Mouse (Mus musculus) embryonic fibroblast, embryonic 13.5 days (primary cell): ENCODE measurements around the gene Gnat2. TPM values are rescaled to one million over a fixed set of nuclear protein-coding genes. Genes with fewer than 3 reads are reported as not detected.

Experiments
- H3K27ac ChIP-seq: 2 replicates; pipeline ENCODE4 v1.5.1; 2012; ENCODE audit warnings: low read length, control low read depth, inconsistent platforms; ENCODE audit not compliant: insufficient read depth
- H3K4me1 ChIP-seq: 2 replicates; pipeline ENCODE4 v1.6.1; 2011; ENCODE audit warnings: low read length; ENCODE audit not compliant: control insufficient read depth, insufficient read depth
- H3K4me3 ChIP-seq: 2 replicates; pipeline ENCODE4 v1.5.1; 2011; ENCODE audit warnings: mild to moderate bottlenecking, control low read depth, low read length; ENCODE audit not compliant: insufficient read depth
- CTCF ChIP-seq: IDR thresholded peaks from 2 replicates; pipeline ENCODE4 v1.5.1; 2011; ENCODE audit warnings: mild to moderate bottlenecking, control low read depth, low read length, moderate library complexity, borderline replicate concordance; ENCODE audit not compliant: insufficient read depth
- POLR2A ChIP-seq: IDR thresholded peaks from 2 replicates; pipeline ENCODE4 v1.6.1; 2011; ENCODE audit warnings: low read depth, mild to moderate bottlenecking, control low read depth, low read length, moderate library complexity
- polyA plus RNA-seq: library from polyadenylated mRNA; stranded (reverse); fragments of >200 nt; gene quantifications from 2 replicates; pipeline ENCODE4 v1.2.4, GENCODE M21; 2011; ENCODE audit warnings: low read depth; ENCODE audit not compliant: missing spikeins, insufficient read length

Gene Gnat2
- polyA plus RNA-seq, 1 experiment = 1.0 TPM

- Histone ChIP-seq H3K4me3 (peak overlapping the region; percentile 79), H3K4me1 (peaks cover 19% of the 10 kb centered on the region), H3K27ac (peak overlapping the region; percentile 65)
- no peak; the same call in 1 of the 2 replicates for TF ChIP-seq POLR2A
- TF ChIP-seq CTCF = no peak
These were observed 7.8 kb upstream of the Gnat2 start for GRCm38 (mm10) chr3:108084767-108085270.

DNA sequence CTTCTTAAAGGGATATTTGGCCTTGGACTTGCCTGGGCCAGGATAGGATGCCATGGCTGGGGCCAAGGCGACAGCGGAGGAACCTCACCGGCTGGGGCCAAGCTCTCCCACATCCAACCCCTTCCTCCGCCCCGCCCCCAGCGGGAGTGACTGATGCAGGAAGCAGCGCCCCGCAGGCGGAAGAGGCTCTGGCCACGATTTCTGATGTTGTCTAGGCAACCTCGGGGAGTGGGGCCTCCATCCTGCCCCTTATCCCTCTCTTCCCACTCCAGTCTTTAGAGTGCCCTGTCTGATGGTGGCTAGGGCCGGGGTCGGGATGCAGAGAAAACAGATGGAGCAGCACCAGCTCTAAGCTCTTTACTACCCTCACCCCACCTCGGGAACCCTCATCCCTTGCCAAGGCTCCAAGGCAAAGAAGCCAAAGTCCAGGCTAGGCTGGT lies 7.3 kb upstream of the Gnat2 start:
- H3K27ac ChIP-seq = peak overlapping the region; percentile 95
- H3K4me1 ChIP-seq = peaks cover 19% of the 10 kb centered on the region
- TF ChIP-seq POLR2A = peak; percentile 76
- no peak for TF ChIP-seq CTCF
- H3K4me3 ChIP-seq = peak overlapping the region; percentile 79

GRCm38 (mm10) chr3:108085721-108086469 lies 6.7 kb upstream of the Gnat2 start:
- peaks cover 19% of the 10 kb centered on the region for H3K4me1 ChIP-seq

DNA sequence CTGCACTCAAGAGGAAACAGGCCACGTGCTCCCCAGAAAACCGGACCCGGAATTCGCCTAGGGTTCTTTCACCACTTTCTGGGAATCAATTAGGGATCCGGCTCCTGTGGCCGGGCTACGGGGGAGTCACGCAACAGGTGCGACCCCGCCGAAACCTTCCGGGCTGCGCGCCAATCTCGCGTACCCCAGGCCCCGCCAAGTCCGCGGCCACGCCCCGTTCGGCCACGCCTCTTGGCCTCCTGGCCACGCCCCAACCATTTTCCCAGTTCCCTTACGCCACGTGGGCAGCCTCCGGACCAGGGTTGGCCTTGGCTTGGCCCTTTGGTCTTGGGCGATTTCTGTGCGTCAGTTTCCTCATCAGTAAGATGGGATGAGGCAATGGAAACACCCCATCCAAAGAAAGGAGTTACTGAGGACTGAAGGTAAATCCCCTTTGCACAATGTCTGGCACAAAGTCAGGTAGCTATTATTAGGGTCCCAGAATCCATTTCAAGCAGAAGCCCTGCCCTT lies 6.1 kb upstream of the Gnat2 start, which contains the start of gene Ampd2:
Gene Ampd2, minus strand, starts transcription at position 182 of the 510 bp plus-strand sequence.
- peaks cover 19% of the 10 kb centered on the region for H3K4me1 ChIP-seq
- no peak for TF ChIP-seq CTCF
- peak; percentile 64 for TF ChIP-seq POLR2A
- H3K27ac ChIP-seq = peak within 1 kb of the TSS; percentile 95
- peak within 1 kb of the TSS; percentile 79 for H3K4me3 ChIP-seq

More at GRCm38 (mm10) chr3:108085721-108086469, 6.7 kb upstream of the Gnat2 start:
- H3K27ac ChIP-seq = peak overlapping the region; percentile 95
- H3K4me3 ChIP-seq = peak overlapping the region; percentile 79
- TF ChIP-seq CTCF (no peak), POLR2A (peak; percentile 83)

DNA sequence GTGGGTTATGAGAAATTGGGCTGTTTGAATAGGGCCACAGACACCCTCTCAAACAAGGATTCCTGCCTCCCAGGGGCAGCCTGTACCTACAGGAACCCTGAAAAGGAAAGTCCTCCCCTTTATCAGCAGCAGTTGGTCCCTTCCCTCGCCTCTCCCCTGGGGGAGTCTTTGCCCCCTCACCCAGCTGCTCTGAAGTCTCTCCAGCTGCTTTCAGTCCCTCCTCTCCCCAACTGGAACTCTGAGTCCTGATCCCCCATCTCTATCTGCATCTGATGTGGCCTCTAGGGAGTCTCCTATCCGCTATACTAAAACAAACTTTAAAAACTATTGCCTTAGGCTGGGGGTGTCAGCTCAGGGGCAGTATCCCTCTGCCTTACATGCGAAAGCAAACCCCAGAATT lies 5.3 kb upstream of the Gnat2 start:
- no peak for TF ChIP-seq CTCF
- TF ChIP-seq POLR2A = no peak
- Histone ChIP-seq H3K4me1 (peaks cover 19% of the 10 kb centered on the region), H3K27ac (peak overlapping the region; percentile 80), H3K4me3 (peak overlapping the region; percentile 79; the same call in 1 of the 2 replicates)

- TF ChIP-seq POLR2A = no peak; the same call in none of the 2 replicates
- no peak for TF ChIP-seq CTCF
- H3K27ac ChIP-seq = peak overlapping the region; percentile 88
- H3K4me3 ChIP-seq = no peak overlapping the region
- H3K4me1 ChIP-seq = peaks cover 15% of the 10 kb centered on the region
These were observed 3.7 kb upstream of the Gnat2 start for GRCm38 (mm10) chr3:108088842-108089380.

DNA sequence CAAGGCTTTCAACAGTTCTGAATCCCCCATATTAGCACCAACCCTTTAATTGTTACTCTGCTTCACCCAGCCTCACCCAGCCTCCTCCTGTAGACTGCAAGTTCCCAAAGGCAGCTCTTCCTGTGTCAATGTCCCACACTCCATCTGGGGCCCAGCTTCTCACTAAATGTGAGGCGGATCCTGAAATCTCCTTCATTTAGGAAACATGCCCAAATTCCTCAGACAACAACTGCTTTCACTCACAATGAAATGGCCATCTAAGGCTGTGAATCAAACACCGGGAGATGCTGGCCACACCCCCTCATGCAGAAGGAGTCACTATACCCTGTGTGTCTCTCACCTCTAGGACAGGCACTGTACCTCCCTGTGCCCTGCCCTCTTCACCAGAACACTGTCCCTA lies 2.7 kb upstream of the Gnat2 start:
- peak overlapping the region; percentile 88 for H3K27ac ChIP-seq
- TF ChIP-seq CTCF (no peak), POLR2A (peak; percentile 30; the same call in 1 of the 2 replicates)
- peaks cover 12% of the 10 kb centered on the region for H3K4me1 ChIP-seq
- no peak overlapping the region for H3K4me3 ChIP-seq

DNA sequence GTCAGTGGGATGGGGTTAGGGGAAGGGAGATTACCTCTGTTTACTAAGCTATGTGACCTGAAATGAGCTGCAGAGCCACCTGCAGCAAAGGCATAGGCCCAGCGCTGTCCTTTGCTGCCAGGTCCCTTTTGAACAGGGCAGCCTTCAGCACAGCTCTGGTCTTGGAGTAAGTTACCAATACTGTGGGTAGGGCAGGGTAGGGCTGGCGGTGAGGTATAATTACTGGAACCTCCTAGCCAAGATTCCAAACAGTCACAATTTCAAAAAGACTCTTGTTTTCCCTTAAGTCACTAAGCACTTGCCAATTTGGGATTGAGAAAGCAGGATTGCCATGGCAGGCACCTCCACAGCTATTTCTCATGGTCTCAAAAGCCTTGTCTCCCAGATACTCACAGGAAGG lies 2.0 kb upstream of the Gnat2 start:
- no peak overlapping the region for H3K4me3 ChIP-seq
- H3K27ac ChIP-seq = peak overlapping the region; percentile 88
- peaks cover 12% of the 10 kb centered on the region for H3K4me1 ChIP-seq
- TF ChIP-seq CTCF (no peak), POLR2A (no peak)

DNA sequence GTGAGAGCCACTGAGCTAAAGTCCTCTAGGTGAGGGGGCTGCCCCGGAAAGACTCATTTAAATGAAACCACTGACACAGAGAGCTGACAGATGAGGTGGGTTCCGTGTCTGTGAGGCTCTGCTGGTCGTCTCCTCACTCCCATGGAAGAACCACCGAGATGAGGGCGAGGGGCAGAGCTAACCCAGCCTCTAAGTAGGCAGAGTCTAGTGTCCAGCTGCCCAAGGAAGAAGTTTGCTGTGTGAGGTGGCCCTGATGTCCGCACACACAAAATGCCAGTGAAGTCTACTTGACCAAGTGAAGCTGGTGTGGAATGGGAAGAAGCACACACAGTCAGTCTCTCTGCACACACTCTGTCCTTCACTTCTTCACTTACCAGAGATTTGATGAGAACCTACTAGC lies 559 bp upstream of the Gnat2 start:
- peaks cover 19% of the 10 kb centered on the region for H3K4me1 ChIP-seq
- H3K27ac ChIP-seq = no peak overlapping the region
- no peak overlapping the region for H3K4me3 ChIP-seq
- TF ChIP-seq POLR2A (no peak), CTCF (no peak)

DNA sequence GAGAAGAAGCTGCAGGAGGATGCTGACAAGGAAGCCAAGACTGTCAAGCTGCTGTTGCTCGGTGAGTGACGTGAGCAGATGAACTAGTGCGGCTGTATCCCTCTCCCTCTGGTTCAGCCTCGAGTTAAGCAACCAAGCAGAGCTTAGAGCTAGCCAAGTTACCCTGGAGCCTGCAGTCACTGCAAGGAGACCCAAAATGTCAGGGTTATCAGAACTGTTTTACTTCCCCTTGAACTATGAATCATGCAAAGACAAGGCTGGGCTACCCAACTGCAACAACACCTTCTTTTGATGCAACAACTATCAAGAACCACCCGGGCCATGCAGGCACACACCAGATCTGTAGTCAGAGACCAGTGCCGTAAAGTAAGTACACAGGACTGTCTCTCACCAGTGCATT lies 717 bp downstream of the Gnat2 start:
- peaks cover 17% of the 10 kb centered on the region for H3K4me1 ChIP-seq
- H3K4me3 ChIP-seq = no peak overlapping the region
- H3K27ac ChIP-seq = no peak overlapping the region
- TF ChIP-seq POLR2A (no peak), CTCF (no peak)
